Mouse (Mus musculus): ENCODE data around the gene Marc2.

Marc2 gene

DNA sequence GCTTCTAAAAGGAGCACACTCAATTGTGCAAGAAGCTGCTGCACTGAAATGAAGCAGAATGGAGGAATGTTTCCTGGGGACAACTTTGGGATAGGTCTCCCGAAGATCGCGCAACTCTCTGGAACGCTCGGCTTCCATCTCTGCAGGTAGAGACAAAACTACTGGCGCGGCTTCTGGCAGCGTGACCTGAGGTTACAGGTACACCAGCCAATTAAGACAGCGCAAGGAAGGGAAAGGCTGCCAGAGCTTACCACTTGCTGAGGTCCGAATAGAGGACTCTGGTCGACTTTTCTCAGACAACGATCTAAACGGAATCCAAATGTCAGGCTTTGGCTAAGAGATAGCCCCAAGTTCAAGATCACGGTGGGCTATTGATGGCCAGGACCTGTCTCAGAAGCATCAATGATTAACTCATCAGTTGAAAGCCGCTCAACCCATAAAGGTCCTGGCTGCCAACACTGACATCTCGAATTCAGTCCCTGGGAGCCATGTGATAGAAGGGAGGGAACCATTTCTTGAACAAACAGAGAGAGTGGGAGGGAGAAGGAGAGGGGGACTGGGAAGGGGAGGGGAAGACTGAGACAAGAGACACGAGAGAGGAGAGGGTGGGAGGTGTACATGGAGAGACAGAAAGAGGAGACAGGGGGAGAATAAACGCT is at the start of gene Marc2:
Gene Marc2 (minus strand): TSS at position 360 of the 659 bp plus-strand sequence.
- no peak for DNase-seq (ENCODE audit: low read depth, low spot score)

DNA sequence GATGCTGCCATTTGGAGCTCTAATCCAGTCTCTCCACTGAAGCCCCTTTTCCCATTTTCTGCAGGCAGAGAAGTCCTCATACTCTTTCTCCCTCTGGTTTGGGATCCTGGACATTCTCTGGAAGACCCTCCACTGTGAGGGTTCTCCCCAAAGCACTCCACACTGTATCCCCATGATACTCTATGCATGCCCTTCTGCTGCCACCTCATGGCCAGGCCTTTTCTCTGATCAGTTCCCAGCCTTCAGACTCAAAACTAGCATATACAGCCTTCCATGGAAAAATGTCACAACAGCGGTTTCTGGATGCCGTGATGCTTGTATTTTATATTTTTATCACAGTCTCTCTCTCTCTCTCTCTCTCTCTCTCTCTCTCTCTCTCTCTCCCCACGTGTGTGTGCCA is 45.7 kb upstream of the Marc2 start:
- no peak for DNase-seq (ENCODE audit: low read depth, low spot score)

DNA sequence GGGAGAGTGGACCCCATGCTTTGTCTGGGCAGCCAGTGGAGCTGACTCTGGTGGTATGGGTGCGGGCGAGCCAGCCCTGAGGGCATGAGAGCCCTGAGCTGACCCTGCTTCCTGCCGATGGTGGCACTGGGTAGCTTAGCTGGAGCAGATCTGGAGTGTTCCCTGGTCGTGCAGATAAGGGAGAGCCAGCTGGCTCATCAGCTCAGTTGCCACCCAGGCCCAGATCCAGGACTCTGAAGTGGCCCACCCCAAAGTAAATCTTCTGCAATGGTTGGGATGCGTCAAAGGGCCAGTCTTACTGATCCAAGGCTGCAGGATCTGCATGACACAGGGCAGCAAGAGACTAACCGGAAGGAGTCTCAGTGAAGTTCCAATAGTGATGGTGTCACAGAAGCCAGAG is 43.2 kb upstream of the Marc2 start:
- no peak for DNase-seq (ENCODE audit: low read depth, low spot score)

DNA sequence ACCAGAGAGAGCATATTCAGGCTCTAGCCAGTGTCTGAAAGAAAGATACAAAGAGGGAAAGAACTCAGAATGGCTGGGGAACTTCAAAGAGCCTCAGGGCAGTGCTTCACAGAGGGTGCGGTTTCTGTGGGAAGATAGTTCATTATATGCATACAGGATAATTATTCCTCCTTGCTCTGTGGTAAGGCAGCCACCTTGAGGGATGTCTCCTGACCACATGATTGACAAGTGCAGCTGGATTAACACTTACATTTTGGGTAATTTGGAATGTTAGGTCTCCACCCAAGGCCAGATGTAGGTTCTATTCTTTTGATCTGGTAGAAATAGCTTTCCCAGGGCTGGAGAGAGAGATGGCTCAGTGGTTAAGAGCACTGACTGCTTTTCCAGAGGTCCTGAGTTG is 39.9 kb upstream of the Marc2 start:
- DNase-seq (ENCODE audit: low read depth, low spot score), result no peak

DNA sequence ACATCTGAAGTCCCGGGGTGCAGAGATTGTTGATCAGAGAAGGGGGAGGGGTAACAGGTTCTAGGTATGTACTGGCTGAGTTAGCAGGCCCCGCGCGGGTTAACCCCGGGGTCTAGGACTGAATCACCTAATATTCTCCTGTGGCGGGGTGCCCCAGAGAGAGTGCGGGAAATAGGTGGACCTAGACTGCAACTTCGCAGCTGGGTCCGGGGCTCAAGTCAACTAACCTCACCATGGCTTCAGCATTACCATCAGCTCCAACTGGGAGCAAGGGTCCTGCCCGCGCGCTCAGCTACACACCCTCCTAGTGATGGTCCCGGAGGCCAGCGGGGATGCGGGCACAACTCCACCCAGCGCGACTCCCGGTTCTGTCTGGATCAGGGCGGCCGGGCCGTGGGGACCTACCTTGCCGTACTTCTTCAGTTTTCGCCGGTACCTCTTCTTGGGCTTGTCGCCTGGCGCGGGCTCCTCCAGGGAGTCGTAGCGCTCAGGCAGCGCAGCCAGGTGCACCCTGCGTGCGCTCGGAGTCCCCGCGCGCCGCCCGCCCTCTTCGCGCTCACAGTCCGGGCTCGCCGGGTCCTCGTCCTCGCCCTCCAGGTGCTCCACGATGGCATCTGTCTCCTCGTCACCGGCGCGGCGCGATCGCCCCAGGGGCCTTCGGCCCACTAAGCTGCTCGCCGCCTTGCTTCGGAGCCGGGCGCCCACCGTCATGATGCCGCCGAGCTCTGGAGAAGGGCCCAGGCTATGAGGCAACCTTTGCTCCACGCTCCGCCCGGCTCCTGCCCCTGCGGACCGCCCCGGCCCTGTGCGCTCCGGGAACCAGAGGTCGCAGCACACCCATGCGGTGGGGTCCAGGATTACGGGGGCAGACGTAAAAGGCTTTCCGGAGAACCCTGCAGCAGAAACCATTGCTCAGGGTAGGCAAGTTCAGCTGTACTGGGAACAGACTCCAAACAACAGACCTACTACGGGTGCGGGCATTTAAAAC is 36.3 kb upstream of the Marc2 start, which contains the start of gene C130074G19Rik:
Gene C130074G19Rik (minus strand): TSS at position 938 of the 988 bp plus-strand sequence.
- peak; percentile 58 for DNase-seq (ENCODE audit: low read depth, low spot score)

DNA sequence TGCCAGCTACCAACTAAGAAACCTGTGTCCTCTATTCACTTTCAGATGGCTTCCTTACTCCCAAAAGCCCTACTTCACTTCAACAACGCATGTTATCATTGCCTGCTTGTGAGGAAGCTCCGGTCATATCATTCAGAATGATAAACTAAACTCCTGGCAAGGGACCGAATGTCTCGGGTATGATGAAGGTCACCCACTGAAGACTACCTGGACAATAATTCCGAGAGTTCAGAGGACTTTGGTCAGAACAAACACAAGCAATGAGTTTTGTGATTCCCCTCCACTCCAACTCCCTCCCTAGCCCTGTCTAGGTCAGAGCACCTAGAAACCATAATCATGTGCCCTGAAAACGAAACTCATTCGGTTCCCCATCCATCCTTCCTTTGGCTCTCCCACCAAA is 35.6 kb upstream of the Marc2 start:
- no peak for DNase-seq (ENCODE audit: low read depth, low spot score)

DNA sequence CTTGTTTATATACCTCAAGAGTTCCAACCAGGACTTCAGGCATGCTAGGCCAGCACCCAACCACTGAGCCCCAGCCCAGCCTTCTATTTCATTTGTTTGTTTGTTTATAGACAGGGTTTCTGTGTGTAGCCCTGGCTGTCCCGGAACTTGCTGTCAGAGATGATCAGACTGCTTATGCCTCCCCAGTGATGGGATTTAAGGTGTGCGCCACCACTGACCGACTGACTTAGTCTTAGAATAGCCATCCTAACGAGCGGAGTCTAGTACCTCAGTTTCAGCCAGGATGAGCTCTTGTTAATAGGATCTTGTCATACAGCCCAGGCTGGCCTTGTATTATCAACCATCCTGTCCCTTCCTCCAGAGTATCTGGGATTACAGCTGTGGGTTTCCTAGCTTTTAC is 35.0 kb upstream of the Marc2 start:
- no peak for DNase-seq (ENCODE audit: low read depth, low spot score)

DNA sequence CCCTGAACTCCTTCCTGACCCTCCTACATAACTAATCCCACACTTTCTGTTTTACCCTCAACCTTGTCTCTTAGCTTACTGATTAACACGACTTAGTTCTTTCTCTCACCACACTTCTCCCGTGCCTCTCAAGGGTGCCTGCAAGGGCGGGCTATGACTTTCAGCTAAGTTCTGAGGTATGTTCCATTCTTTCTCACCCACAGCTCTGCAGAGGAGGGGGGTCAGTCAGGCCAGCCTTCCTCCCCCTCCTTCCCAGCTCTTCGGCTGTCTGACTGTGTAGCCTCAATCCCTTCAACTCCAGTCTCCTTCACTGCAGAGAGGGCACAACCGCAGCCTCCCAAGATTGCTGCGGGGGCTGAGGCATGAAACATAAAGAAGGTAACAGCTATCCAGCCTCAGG is 32.6 kb upstream of the Marc2 start:
- no peak for DNase-seq (ENCODE audit: low read depth, low spot score)

DNA sequence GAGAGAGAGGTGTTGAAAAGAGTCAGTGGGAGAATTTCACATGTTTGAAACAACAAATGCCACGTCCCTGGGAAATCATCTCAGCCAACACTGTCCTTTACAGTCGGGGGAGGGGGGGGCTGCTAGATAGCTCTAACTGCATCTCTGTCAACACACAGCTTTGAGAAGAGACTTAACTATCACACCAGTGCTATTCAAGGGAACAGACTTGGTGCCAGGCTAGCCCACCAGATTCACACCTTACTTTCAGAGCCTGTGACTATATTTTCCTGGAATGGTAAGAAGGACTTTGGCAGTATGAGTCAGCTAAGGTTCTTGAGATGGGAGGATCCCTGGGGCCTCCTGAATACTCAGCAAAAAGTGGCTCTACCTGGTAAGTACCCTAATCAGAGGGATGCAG is 31.1 kb upstream of the Marc2 start:
- no peak for DNase-seq (ENCODE audit: low read depth, low spot score)

DNA sequence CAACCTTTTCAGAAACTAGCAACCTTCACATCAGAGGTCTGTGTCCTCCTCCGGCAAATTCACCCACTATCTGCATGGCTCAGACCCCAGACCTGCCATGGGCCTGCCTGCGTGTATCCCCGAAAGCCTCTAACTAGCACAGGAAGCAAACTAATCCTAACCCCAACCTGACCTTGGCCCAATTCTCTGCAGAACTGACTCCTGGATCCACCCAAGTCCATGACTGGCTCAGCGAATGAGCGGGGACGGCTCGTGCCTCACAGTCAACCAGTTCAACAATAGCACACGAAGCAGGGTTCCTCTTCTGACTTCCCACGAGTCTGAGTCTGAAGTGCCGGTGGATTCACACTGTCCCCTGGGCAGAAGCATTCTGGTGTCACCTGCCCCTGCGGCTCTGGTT is 27.7 kb upstream of the Marc2 start:
- DNase-seq (ENCODE audit: low read depth, low spot score), result no peak

DNA sequence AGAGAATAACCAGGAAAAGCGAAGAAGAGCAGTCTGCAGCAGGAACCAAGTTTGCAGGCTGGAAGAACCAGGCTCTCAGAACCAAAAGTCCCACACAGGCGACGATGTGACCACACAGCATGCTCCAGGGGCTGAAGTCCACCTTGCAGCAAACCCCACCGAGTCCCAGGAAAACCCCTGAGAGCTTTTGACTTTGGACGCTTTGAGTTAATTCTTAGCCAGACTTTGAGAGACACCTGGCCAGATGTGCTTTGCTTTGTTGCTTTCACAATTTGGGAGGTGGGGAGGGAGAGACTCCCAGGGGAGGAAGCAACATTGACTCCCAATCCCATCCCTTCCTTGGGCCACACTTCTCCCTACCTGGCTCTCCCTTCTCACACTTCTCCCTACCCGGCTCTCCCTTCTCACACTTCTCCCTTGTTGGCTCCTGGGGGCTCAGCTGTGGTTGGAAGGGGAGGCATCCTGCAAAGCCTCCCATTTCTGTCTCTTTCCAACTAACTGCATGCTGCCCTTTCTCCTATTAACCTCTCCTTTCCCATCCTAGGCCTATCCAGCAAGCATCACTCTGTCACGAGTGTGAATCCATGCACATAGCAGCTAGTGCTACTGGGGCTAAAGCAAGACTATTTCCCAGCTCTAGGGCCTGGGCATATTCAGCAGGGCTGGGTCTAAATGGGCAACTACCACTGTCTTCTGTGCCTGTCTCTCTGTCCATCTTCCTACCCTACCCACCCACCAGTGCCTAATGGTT is 26.0 kb upstream of the Marc2 start:
- no peak for DNase-seq (ENCODE audit: low read depth, low spot score)

DNA sequence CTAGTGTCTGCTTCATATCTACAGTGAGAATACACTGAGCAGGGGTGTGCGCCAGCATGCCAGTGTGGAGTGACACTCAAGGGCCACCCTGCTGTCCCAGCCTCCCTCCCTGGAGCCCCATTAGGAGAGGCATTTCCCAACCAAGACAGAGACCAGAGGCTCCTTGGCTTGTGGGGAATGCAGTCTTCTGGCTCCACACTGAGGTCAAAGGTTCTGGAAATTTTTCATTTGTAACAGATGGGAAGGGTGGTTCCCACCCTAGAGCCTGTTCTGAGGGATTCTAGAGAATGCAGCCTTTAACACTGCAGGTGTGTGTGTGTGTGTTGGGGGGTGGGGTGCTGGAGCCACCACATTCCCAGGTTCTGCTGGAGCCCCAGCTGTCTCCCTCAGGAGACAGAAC is 25.3 kb upstream of the Marc2 start:
- DNase-seq (ENCODE audit: low read depth, low spot score), result peak; percentile 47

DNA sequence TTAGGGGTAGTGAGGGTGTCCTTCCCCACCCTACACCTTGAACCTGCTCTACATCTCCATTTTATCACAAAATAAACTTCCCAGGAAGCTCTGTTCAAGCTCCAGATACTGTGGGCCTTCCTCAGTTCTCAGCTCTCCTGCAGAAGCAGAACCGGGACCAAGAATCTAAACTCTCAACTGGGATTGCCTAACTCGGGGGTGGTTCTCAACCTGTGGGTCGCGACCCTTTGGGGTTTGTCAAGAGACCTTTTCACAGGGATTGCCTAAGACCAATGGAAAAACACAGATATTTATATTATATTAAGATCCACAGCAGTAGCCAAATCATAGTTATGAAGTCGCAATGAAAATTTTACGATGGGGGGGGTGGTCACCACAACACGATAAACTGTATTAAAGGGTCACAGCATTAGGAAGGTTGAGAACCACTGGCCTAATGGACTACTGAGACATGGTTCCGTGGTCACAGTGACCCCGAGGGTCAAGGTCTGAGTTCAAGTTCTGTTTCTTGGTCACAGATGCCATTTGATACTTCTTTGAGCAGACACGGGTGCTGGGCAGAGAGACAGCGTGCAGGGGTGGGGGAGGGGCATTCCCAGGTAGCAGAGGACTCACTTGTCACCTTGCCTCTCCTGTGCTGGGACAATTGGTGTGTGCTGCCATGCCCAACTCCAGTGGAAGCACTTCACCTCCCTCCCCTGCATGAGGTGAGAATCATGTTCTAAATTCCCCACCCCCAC is 24.6 kb upstream of the Marc2 start:
- DNase-seq (ENCODE audit: low read depth, low spot score), result no peak

DNA sequence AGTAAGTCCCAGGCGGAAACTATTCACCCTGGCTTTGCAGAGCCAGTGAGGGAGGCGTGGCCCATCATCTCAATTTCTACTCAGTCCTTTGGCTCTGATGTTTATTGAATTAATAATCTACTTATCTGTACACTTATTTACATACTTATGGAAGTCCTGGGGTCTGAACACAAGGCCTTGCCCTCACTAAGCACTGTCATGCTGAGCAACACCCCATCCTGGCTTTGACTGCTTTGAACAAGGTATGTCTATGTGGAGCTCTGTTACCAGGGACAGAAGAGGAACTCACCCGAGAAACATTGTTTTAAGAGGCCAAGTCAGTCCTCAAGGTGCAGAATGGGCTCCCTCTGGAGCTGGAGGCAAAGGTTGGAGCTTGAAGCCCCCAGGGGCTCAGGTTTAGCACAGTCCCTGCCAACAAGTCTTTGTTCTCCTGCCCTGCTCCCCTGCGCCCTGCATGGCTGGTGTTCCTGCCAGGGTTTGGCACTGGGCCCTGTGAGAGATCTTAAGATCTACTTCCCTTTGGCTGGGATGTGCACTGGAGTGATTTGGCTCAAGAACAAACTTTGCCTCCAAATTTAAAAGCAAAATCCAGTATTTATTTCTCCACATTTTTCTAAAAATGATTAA is 23.8 kb upstream of the Marc2 start:
- no peak for DNase-seq (ENCODE audit: low read depth, low spot score)

DNA sequence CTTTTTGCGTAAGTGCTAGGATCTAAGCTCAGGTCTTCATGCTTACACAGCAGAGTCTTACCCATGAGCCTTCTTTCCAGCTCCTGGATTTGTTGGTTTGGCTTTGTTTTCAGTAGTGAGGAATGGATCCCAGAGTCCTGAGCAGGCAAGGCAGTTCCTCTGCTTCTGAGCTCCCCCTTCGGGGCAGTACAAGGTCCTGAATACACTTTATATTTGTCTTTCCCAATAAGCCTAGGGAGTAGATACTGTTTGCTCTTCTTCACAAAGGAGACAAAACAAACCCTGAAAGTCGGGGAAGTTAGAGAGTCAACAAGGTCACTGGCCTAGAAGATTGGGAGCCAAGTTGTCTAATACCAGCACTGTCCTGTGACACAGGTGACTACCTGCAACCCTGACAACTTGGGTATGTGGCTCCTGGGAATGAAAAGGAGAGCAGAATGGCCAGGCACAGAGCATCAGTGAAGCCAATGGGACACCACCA is 21.4 kb upstream of the Marc2 start:
- DNase-seq (ENCODE audit: low read depth, low spot score), result no peak

DNA sequence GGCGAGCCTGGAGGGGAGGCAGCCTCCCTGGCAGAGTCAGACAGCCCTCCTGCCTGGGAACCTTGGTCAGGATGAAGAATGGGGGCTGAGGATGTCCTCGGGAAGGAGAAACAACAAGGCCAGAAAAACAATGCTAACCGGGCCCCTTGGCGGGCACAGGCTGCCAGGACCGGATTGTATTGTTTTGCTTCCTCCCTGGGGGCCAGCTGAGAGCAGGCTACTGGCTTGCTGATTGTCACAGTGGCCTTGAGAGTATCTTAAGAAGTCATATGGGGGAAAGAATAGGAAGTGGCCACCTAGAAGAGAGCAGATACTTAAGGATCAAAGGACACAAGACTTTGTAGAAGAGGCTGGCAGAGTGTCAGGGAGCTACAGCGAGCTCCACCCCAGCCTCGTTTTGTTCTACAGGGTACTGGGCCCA is 18.1 kb upstream of the Marc2 start:
- no peak for DNase-seq (ENCODE audit: low read depth, low spot score)

DNA sequence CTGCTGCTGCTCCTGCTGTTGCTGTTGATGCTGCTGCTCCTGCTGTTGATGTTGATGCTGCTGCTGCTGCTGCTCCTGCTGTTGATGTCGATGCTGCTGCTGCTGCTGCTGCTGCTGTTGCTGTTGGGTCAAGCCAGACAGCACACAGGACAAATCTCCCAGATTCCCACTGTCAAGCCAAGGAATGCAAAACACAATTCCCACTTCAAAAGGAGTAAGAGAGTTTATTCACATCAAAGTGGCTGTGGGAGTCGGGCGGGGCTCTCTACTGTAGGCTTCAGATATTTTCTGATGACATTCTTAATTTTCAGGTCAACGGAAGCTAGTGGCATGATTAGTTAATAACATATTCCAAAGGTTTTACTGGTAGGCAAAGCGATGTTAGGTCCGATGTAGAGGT is 16.4 kb upstream of the Marc2 start:
- no peak for DNase-seq (ENCODE audit: low read depth, low spot score)

DNA sequence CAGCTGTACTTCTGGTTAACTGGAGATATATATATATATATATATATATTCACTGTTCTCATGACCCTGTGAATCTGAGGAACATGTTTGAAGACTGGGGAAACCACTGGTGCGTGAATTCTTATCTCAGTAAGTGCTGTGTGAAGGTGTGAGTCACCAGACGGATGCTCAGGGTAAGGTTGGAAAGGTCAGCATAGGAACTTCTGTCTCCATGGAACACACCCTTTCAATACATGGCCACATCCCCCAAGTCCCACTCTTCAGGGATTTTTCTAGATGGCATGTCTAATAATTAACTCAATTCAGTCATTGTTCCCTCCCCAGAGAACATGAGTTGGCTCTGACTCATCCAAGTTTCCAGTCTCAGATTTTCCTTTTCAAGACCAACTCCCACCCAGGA is 15.3 kb upstream of the Marc2 start:
- DNase-seq (ENCODE audit: low read depth, low spot score), result no peak

DNA sequence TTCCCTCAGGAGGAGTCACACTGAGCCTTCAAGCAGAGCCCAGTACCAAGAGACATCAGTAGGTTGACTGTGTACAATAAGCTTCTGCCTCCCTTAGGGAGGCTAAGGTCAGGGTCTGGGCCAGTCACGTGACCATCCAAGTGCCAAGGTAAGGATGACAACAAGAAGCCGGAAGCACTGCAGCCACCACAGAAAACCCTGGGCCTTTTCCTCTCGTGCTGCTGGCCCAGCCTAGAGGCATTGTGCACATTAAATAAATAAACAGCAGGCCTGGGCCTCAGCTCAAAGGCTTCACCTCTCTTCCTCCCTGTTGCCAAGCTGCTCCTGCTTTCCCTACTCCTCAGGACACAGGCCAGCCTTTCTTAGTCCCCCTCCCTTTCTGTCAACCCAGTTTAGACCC is 14.0 kb upstream of the Marc2 start:
- no peak for DNase-seq (ENCODE audit: low read depth, low spot score)

DNA sequence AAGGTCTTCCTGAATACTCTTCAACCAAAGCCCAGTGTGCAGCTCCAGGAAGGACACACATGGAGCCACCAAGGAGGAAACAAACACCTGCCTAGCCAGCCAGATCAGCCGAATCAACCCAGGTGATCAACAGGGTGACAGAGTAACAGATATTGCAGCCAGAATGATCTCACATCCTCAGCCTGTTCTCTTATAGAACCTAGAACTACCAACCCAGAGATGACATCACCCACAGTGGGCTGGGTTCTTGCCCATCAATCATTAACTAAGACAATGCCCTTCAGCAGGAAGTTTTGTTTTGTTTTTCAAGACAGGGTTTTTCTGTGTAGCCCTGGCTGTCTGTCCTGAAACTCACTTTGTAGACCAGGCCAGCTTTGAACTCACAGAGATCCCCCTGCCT is 12.0 kb upstream of the Marc2 start:
- DNase-seq (ENCODE audit: low read depth, low spot score), result no peak

DNA sequence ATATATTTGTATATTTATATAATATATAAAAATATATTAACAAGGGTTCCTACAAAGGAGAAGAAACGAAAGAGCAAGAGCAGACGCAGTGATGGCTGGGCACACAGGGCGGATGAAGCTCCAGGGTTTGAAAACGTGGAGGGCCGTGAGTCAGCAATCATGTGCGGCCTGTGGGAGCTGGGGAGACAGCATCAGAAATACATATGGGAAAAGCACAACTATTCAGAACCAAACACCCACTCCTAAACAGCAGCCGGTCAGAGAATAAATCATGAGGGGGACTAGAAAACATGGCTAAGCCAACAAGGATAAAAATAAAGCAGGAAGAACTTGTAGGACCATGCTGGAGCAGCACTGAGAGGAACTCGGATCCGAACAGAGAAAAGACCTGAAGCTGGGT is 11.0 kb upstream of the Marc2 start:
- DNase-seq (ENCODE audit: low read depth, low spot score), result no peak

Measured in mesoderm, embryonic 11.5 days (tissue).